Mouse (Mus musculus): ENCODE results near the gene Mta3.
"Not testable (repeated sequence)": the region's sequence is repeated elsewhere in the genome, so short reads cannot be mapped to it uniquely, and the experiment has no call there.

The Mta3 gene

GRCm38 (mm10) chr17:83854284-83854918, 148.4 kb downstream of the Mta3 start:
- DNase-seq = no peak

GRCm38 (mm10) chr17:83858413-83858812, 152.4 kb downstream of the Mta3 start:
- DNase-seq = no peak

- no peak for DNase-seq
These were observed 153.7 kb downstream of the Mta3 start for GRCm38 (mm10) chr17:83859639-83860038.

- no peak for DNase-seq
These were observed 154.3 kb downstream of the Mta3 start for GRCm38 (mm10) chr17:83860224-83860623.

GRCm38 (mm10) chr17:83860968-83861367, 155.0 kb downstream of the Mta3 start:
- not testable (repeated sequence) for DNase-seq

GRCm38 (mm10) chr17:83861444-83862133, 155.6 kb downstream of the Mta3 start:
- DNase-seq = peak; percentile 96

GRCm38 (mm10) chr17:83862134-83862881, 156.3 kb downstream of the Mta3 start:
- peak; percentile 71 for DNase-seq

- no peak for DNase-seq
These were observed 159.4 kb downstream of the Mta3 start for GRCm38 (mm10) chr17:83865366-83865765.

GRCm38 (mm10) chr17:83866582-83866981, 160.6 kb downstream of the Mta3 start:
- DNase-seq = no peak

GRCm38 (mm10) chr17:83870385-83870784, 164.4 kb downstream of the Mta3 start:
- DNase-seq = no peak

Data from layer of hippocampus, adult 9-11 months (tissue).